Mouse (Mus musculus) NIH3T3 (cell line): ENCODE results near the gene Plpp4.

Source experiments
- DNase-seq: peaks from one replicate; pipeline ENCODE4 v3.0.0-alpha.2; 2012; ENCODE audit warnings: low read depth

The Plpp4 gene

GRCm38 (mm10) chr7:129301622-129302021 lies 44.8 kb downstream of the Plpp4 start:
- DNase-seq, result no peak

- no peak for DNase-seq
These were observed 46.5 kb downstream of the Plpp4 start for GRCm38 (mm10) chr7:129303356-129303755.

- DNase-seq, result peak; percentile 27
These were observed 50.4 kb downstream of the Plpp4 start for GRCm38 (mm10) chr7:129307042-129307825.

- peak; percentile 2 for DNase-seq
These were observed 51.8 kb downstream of the Plpp4 start for GRCm38 (mm10) chr7:129308661-129309060.

DNA sequence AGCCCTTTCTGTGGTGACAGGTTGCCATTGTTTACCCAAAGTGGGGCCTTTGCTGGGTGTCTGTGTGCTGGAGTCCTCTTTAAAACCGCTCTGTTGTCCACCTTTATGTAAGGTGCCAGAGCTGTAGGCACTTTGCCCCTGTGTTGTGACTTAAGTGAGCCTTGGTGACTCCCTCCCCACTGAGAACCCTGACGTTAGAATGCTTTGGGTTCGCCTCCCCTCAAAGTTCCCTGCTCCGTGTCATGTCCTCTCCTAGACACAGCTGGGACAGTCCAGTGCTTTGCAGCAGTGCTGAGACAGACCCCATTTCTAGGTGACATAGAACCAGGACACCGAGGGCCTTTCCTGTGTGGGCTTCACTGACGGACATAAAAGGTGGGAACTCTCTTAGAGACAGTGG lies 55.7 kb downstream of the Plpp4 start:
- no peak for DNase-seq

GRCm38 (mm10) chr7:129313969-129314368 lies 57.1 kb downstream of the Plpp4 start:
- DNase-seq, result no peak

DNA sequence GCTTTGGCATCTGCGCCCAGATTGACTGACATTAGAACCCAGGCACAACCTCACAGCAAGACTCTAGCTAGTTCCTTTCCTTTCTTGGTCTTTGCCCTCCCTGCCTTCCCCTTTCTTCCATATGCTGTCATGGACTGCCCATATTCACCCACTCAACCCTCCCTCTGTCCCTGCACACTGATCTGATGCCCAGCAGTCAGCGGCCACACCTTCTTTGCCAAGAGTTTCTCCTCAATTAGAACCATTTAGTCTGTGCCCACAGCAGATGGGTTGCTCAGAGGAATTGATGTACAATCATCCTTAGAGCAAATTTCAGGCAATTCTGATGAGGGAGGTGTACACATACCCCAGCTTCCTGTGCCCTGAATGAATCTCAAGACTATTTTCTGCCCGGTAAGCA lies 83.3 kb downstream of the Plpp4 start:
- DNase-seq, result no peak

GRCm38 (mm10) chr7:129355561-129355960 lies 98.7 kb downstream of the Plpp4 start:
- DNase-seq, result no peak

DNA sequence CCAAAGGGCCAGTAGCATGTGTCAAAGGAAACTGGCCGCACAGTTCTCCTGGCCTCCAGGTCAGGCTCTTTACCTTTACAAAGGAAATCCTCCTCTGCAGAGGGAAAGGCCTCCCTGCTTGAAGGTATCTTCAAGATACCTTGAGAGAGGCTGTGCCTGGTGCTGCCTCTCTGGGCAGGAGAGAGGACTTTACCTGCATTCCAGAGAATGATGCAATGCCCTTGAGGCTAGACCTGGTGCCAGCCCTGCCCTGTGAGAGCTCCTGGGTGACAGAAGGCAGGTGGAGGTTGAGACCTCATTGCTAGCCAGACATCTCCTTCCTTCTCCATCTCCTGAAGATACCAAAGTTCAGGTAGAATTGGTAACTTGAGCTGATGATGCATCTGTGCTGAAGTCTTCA lies 118.5 kb downstream of the Plpp4 start:
- DNase-seq, result no peak

- DNase-seq, result no peak
These were observed 128.3 kb downstream of the Plpp4 start for GRCm38 (mm10) chr7:129385149-129385548.

GRCm38 (mm10) chr7:129392835-129393489 lies 136.1 kb downstream of the Plpp4 start:
- no peak for DNase-seq

- no peak for DNase-seq
These were observed 139.7 kb downstream of the Plpp4 start for GRCm38 (mm10) chr7:129396561-129396960.

GRCm38 (mm10) chr7:129399071-129399470 lies 142.2 kb downstream of the Plpp4 start:
- DNase-seq, result peak; percentile 1

DNA sequence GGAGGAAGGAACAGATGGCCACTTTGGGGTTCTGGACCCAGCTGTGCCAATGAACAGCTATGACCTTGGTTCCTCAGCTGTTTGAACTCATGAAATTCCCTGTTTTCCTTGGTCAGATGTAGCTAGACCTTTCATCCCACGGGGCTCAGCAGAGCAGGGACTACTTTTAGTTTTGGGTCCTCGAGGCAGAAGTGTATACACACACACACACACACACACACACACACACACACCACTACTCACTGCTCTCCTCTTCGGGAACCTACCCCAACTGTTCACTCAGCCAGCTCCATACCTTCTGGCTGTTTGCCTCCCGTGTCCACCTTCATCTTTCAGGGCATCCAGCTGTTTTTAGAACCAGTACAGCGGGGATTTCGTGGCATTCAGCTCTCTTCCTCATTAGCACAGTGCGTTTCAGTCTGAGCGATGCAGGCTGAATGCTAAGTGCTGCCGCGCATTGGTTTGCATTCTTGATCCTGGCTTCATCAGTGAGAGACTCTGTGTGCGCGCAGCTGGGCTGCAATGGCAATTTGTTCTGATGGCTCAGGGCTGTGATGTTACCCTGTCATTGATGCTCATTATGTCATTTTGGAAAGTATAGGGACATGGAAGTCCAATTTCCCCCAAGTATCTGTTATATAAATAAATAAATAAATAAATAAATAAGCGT lies 146.0 kb downstream of the Plpp4 start:
- DNase-seq, result no peak

GRCm38 (mm10) chr7:129406069-129406468 lies 149.2 kb downstream of the Plpp4 start:
- no peak for DNase-seq

DNA sequence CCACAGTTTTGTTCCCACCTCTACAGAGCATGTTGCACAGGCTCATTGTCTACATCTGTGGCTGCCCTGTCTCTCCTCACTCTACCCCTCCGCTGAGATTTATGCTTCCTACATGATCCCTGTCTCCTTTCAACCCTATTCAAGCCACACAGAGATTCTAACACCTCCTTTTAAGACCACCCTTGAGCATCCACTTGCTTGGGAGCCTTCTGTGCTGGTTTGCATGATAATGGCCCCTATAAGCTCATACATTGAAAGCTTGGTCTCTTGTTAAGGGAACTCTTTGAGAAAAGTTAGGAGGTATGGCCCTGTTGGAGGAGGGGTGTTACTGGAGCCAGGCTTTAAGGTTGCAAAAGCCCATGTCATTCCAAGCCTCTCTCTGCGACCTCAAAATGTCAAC lies 155.9 kb downstream of the Plpp4 start:
- no peak for DNase-seq

DNA sequence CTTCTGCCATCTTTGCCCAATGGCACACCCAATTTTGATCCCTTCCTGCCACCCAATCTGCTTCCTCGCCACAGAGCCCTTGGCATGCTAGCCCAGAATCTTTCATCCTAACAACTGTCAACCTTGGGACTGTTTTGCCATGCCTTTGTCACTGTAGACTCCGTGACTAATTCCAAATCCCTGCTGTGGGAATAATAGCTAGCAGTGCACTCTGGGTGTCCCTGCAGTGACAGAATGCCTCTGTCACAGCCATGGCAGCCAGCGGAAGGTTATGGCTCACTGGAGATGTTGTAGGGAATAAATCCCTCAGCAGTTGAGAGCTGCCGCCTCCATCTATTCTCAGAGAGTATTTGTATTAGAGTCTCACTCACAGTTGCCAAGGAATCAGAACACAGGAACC lies 158.3 kb downstream of the Plpp4 start:
- no peak for DNase-seq

DNA sequence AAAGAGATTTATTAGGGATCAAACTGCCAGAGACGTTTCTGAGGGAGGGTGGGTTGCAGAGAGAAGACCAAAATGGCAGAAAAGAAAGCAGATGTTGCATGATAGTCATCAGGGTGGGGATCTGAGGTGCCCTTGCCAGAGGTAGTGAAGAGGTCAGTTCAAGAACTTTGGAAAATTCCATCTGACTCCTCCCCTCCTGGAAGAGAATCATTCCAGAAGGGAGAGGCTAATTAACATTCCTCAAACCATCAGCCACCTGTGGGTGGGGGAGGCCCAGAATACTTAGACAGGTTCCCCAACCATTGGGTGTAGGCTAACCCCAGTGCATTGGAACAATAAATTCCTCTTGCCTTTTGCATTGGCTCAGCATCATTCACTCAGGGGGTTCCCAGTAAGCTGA lies 164.3 kb downstream of the Plpp4 start:
- DNase-seq, result no peak

DNA sequence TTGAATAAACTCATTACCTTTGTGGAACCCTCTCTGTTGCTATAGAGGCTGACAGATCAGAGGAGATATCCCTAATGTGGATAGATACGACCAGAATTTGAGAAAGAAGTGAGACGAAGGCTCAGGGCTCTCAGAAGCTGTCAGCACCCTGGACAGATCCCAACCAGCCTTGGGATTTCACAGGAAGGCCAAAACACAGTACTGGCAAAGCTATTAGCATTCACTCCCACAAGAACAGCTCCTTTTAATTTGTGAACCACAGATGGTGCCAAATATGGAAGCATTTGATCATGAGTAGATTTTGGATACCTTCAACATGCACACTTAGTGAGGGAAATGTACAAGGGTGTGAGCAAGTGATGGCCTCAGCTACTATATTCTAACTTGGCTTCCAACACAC lies 168.7 kb downstream of the Plpp4 start:
- peak; percentile 65 for DNase-seq

DNA sequence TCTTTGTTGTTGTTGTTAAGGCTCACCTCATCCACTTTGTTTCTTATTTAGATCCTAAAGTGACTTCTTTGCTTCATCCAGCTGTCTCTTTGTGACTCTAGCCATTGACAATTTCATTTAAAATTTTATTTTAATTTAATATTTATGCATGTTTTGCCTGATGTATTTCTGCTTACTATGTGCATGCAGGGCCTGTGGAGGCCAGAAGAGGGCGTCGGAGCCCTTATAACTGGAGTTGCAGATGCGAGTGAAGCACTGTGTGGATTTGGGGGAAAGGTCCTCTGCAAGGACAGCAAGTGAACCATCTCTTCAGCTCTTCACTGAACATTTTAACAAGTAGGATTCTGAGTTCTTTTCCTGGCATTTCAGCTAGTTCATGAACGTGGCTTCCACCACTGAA lies 172.0 kb downstream of the Plpp4 start:
- no peak for DNase-seq

GRCm38 (mm10) chr7:129429903-129430302 lies 173.1 kb downstream of the Plpp4 start:
- no peak for DNase-seq
